Mouse (Mus musculus): ENCODE measurements at regions not wholly inside any gene's neighbourhood (a gene's known extent, or its start where the extent isn't known, plus 50 kb on each side); places are given as distances from the start of the nearest gene placed in this dataset.

GRCm38 (mm10) chr10:111799850-111800589 is 172.4 kb upstream of the Krr1 start:
- TF ChIP-seq CTCF (IDR thresholded peaks at IDR 0.05; ENCODE audit: extremely low read depth, insufficient read depth, low read length) (no peak), POLR2A (IDR thresholded peaks at IDR 0.05; ENCODE audit: extremely low read depth, insufficient read depth, low read length) (no peak)
